Mouse (Mus musculus) stomach, postnatal 0 days (tissue): Measurements from ENCODE around the gene Cobl. TPM values are rescaled to one million over a fixed set of nuclear protein-coding genes. Genes with fewer than 3 reads are reported as not detected.

Experiments used
- ATAC-seq: fragments of 200-750 bp; cut with Nextera tagmentation; 2 replicates; pipeline ENCODE4 v1.8.0; 2017; ENCODE audit not compliant: low FRiP score, low TSS enrichment
- DNase-seq: peaks from one replicate; pipeline ENCODE4 v3.0.0-alpha.2; 2016; ENCODE audit warnings: low spot score
- H3K27ac ChIP-seq: fragments of 300-500 bp; sonication (generic); replicated peaks from 2 replicates; pipeline ENCODE4 v1.5.1; 2014; ENCODE audit warnings: mild to moderate bottlenecking, control low read depth
- H3K27me3 ChIP-seq: fragments of 300-500 bp; sonication (generic); 2 replicates; pipeline ENCODE4 v1.6.1; 2014; ENCODE audit warnings: low read length; ENCODE audit not compliant: control insufficient read depth, insufficient read depth
- H3K36me3 ChIP-seq: fragments of 300-500 bp; sonication (generic); 2 replicates; pipeline ENCODE4 v1.6.1; 2014; ENCODE audit warnings: low read length, mixed read lengths; ENCODE audit not compliant: control insufficient read depth, insufficient read depth
- H3K4me1 ChIP-seq: fragments of 300-500 bp; sonication (generic); replicated peaks from 2 replicates; pipeline ENCODE4 v1.6.1; 2014; ENCODE audit warnings: antibody characterized with exemption; ENCODE audit not compliant: control insufficient read depth, insufficient read depth
- H3K4me2 ChIP-seq: fragments of 300-500 bp; sonication (generic); replicated peaks from 2 replicates; pipeline ENCODE4 v1.6.1; 2014; ENCODE audit warnings: low read depth, mild to moderate bottlenecking, control low read depth, moderate library complexity
- H3K4me3 ChIP-seq: fragments of 300-500 bp; sonication (generic); 2 replicates; pipeline ENCODE4 v1.5.1; 2014; ENCODE audit warnings: low read depth, low read length, control low read depth
- H3K9ac ChIP-seq: fragments of 300-500 bp; sonication (generic); 2 replicates; pipeline ENCODE4 v1.6.1; 2014; ENCODE audit warnings: mild to moderate bottlenecking, low read length, control low read depth, mixed read lengths
- H3K9me3 ChIP-seq: fragments of 300-500 bp; sonication (generic); 2 replicates; pipeline ENCODE4 v1.6.1; 2016; ENCODE audit warnings: low read length; ENCODE audit not compliant: control insufficient read depth
- CTCF ChIP-seq: IDR thresholded peaks from 2 replicates; pipeline ENCODE4 v1.5.1; 2016; ENCODE audit warnings: antibody characterized with exemption, low read depth, mild to moderate bottlenecking, moderate library complexity
- EP300 ChIP-seq: optimal IDR thresholded peaks from 2 replicates; pipeline ENCODE3; 2016; ENCODE audit warnings: antibody characterized with exemption
- WGBS: fragments of 180-500 bp; shearing (Covaris S2); extraction: QIAGEN DNeasy Blood & Tissue Kit; methylation state at CpG from one replicate; pipeline ENCODE4 v1.1.7; 2014; 5-methylcytosine and 5-hydroxymethylcytosine counted together
- polyA plus RNA-seq: library from polyadenylated mRNA; unstranded; fragments of >200 nt; fragmentation: Nextera tagmentation; extraction: Ambion mirVana; gene quantifications from 2 replicates; pipeline ENCODE4 v1.2.1, GENCODE M21; 2015

Cobl gene
- polyA plus RNA-seq, 1 experiment from 2014 or later: 7.8 TPM

GRCm38 (mm10) chr11:12411950-12412349 is 52.8 kb downstream of the Cobl start:
- ATAC-seq: no peak
- no peak overlapping the region for H3K27ac ChIP-seq
- no peak overlapping the region for H3K9ac ChIP-seq
- no peaks in the 10 kb centered on the region for H3K9me3 ChIP-seq
- H3K36me3 ChIP-seq: no peaks in the 10 kb centered on the region
- no peak for DNase-seq
- no peak for TF ChIP-seq EP300
- TF ChIP-seq CTCF: no peak
- no peak overlapping the region for H3K4me2 ChIP-seq
- no peaks in the 10 kb centered on the region for H3K4me1 ChIP-seq
- H3K4me3 ChIP-seq: no peak overlapping the region
- 56% methylated on average over 1 of the region's 1 CpGs for WGBS
- no peaks in the 10 kb centered on the region for H3K27me3 ChIP-seq

- Histone ChIP-seq H3K4me3 (no peak overlapping the region), H3K9me3 (no peaks in the 10 kb centered on the region), H3K4me1 (no peaks in the 10 kb centered on the region), H3K27ac (no peak overlapping the region), H3K27me3 (no peaks in the 10 kb centered on the region), H3K4me2 (no peak overlapping the region), H3K9ac (no peak overlapping the region), H3K36me3 (no peaks in the 10 kb centered on the region)
- TF ChIP-seq CTCF: no peak
- TF ChIP-seq EP300: no peak
- WGBS: 70% methylated on average over 4 of the region's 4 CpGs
- DNase-seq (no peak), ATAC-seq (no peak)
Observed at GRCm38 (mm10) chr11:12411075-12411807, 53.5 kb downstream of the Cobl start.

DNA sequence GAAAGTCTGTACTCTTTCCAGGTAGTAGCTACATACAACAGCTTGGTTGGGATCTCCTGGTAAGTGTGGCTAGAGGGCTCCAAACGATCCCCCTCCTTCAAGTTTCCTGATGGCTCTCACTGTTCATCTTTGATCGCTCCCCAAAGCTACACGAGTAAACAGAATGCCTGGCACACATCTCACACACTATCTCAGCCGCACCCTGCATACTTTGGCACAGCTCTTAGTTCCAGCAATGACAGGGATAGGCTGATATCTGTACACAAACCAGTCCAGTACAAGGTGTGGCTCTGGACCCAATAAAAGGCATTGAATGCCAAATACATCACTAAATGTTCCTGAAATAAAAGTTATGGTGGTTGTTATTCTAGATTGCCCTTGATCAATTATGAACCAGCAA is 55.3 kb downstream of the Cobl start:
- Histone ChIP-seq H3K4me3 (no peak overlapping the region), H3K9ac (no peak overlapping the region), H3K27me3 (no peaks in the 10 kb centered on the region), H3K27ac (no peak overlapping the region), H3K36me3 (no peaks in the 10 kb centered on the region), H3K4me1 (no peaks in the 10 kb centered on the region), H3K9me3 (no peaks in the 10 kb centered on the region), H3K4me2 (no peak overlapping the region)
- 38% methylated on average over 4 of the region's 4 CpGs for WGBS
- ATAC-seq (peak; percentile 83), DNase-seq (peak; percentile 52)
- TF ChIP-seq EP300 (no peak), CTCF (no peak)

- DNase-seq: no peak
Observed at GRCm38 (mm10) chr11:12407834-12408233, 56.9 kb downstream of the Cobl start.

DNA sequence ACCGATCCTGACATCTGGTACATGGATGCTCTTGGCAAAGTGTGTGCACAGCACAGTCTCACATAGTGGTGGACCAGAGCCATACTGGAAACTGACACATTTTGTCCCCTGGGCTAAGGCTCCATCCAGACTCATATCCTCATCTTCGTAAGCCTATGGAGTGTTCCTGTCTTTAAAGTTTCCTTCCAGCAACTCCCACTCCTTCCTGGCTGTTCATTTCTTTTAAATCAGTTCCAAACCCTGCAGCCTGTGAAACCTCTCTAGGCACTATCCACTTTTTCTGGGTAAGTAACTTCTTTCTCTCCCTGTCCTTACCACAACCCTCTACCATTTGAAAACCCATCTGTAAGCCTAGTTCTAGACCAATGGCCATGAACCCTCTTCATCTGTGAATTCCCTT is 64.9 kb downstream of the Cobl start:
- Histone ChIP-seq H3K27me3 (no peaks in the 10 kb centered on the region), H3K4me3 (no peak overlapping the region), H3K27ac (no peak overlapping the region), H3K9me3 (no peaks in the 10 kb centered on the region), H3K4me1 (no peaks in the 10 kb centered on the region), H3K9ac (no peak overlapping the region), H3K4me2 (no peak overlapping the region), H3K36me3 (no peaks in the 10 kb centered on the region)
- WGBS: 86% methylated on average over 2 of the region's 2 CpGs
- ATAC-seq (no peak), DNase-seq (no peak)
- TF ChIP-seq EP300 (no peak), CTCF (no peak)

More at GRCm38 (mm10) chr11:12407834-12408233, 56.9 kb downstream of the Cobl start:
- H3K4me3 ChIP-seq: no peak overlapping the region
- no peaks in the 10 kb centered on the region for H3K9me3 ChIP-seq
- WGBS: 84% methylated on average over 6 of the region's 6 CpGs
- TF ChIP-seq EP300: no peak
- no peak for TF ChIP-seq CTCF
- no peaks in the 10 kb centered on the region for H3K36me3 ChIP-seq
- H3K9ac ChIP-seq: no peak overlapping the region
- H3K27ac ChIP-seq: no peak overlapping the region
- H3K27me3 ChIP-seq: no peaks in the 10 kb centered on the region
- H3K4me1 ChIP-seq: no peaks in the 10 kb centered on the region
- H3K4me2 ChIP-seq: no peak overlapping the region
- no peak for ATAC-seq

DNA sequence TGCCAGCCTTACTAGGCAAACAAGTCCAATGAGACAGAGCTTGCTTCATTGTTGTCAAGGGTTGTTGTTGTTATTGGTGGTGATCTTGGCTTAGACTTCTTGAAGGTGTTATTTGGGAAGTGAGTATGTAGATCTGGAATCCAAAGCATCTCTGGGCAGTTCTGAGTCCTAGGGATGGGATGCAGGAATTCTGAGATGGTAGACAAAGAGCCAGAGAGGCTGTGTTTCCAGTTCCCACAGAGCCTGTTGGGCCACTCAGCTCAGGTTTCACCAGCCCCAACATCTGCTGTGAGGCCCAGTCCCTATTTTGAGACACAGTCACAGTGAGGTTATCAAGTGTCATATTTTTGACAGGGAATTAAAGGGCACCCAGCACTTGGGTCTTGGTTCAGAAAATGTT is 68.6 kb downstream of the Cobl start:
- H3K36me3 ChIP-seq: no peaks in the 10 kb centered on the region
- no peaks in the 10 kb centered on the region for H3K27me3 ChIP-seq
- H3K4me1 ChIP-seq: no peaks in the 10 kb centered on the region
- no peak for DNase-seq
- H3K27ac ChIP-seq: no peak overlapping the region
- no peaks in the 10 kb centered on the region for H3K9me3 ChIP-seq
- H3K9ac ChIP-seq: no peak overlapping the region
- no peak for ATAC-seq
- no peak overlapping the region for H3K4me2 ChIP-seq
- no peak overlapping the region for H3K4me3 ChIP-seq
- TF ChIP-seq CTCF (no peak), EP300 (no peak)
